Mouse (Mus musculus) stomach, postnatal 0 days (tissue): ENCODE results near the gene Catsperd.

Experiments used
- CTCF ChIP-seq: IDR thresholded peaks from 2 replicates; pipeline ENCODE4 v1.5.1; 2016; ENCODE audit warnings: antibody characterized with exemption, low read depth, mild to moderate bottlenecking, moderate library complexity
- EP300 ChIP-seq: optimal IDR thresholded peaks from 2 replicates; pipeline ENCODE3; 2016; ENCODE audit warnings: antibody characterized with exemption

DNA sequence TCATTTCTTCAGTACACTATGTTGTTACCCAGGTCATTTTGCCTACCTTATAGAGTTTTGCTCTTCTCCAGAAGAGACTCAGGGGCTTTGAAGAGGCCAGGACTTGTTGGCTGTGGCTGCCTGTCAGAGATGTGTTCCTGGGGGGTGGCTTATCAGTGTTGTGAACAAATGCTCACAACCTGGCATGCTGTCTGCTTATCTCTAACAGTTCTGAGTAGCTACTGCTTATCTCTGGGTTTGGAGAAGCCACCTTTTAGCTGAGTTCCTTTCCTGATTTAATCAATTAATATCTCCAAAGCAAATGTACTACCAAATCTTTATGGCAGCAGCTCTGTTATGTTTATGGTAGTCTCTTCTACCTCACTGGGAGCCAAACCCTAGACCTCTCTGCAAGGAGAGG lies 60.1 kb downstream of the Catsperd start:
- TF ChIP-seq CTCF (no peak), EP300 (no peak)
